Mouse (Mus musculus) kidney, adult 2 months (tissue): ENCODE data around the gene Tmem252. TPM values are rescaled to one million over a fixed set of nuclear protein-coding genes. Genes with fewer than 3 reads are reported as not detected.
A peak's percentile ranks its signal among the peaks of the same experiment; 100 is the strongest.

Experiments used
- DNase-seq: peaks from one replicate; pipeline ENCODE4 v3.0.0; 2021
- H3K27ac ChIP-seq: fragments of 200-500 bp; 2 replicates; pipeline ENCODE4 v1.5.1; 2012; ENCODE audit warnings: low read depth, low read length, control low read depth, inconsistent platforms; ENCODE audit not compliant: insufficient read depth
- H3K27me3 ChIP-seq: fragments of 200-500 bp; replicated peaks from 2 replicates; pipeline ENCODE4 v1.6.1; 2012; ENCODE audit warnings: mild to moderate bottlenecking, moderate library complexity, low read length, inconsistent platforms; ENCODE audit not compliant: control insufficient read depth, insufficient read depth
- H3K36me3 ChIP-seq: fragments of 200-500 bp; 2 replicates; pipeline ENCODE4 v1.6.1; 2012; ENCODE audit warnings: mild to moderate bottlenecking, moderate library complexity, low read length, inconsistent platforms; ENCODE audit not compliant: control insufficient read depth, insufficient read depth
- H3K4me1 ChIP-seq: fragments of 200-500 bp; 2 replicates; pipeline ENCODE4 v1.6.1; 2011; ENCODE audit warnings: low read length; ENCODE audit not compliant: control insufficient read depth, insufficient read depth
- H3K4me3 ChIP-seq: fragments of 200-500 bp; 2 replicates; pipeline ENCODE4 v1.5.1; 2011; ENCODE audit warnings: mild to moderate bottlenecking, low read depth, low read length, control low read depth; ENCODE audit not compliant: insufficient read depth
- CTCF ChIP-seq: fragments of 200-500 bp; conservative IDR thresholded peaks from 2 replicates; pipeline ENCODE4 v1.5.1; 2011; ENCODE audit warnings: low read depth, mild to moderate bottlenecking, control low read depth, low read length, moderate library complexity, mixed read lengths; ENCODE audit not compliant: insufficient read depth, insufficient read length
- POLR2A ChIP-seq: fragments of 200-500 bp; IDR thresholded peaks from one replicate; pipeline ENCODE4 v1.6.1; 2011; ENCODE audit warnings: low read depth, low read length, control low read depth
- WGBS: fragments of 180-500 bp; shearing (Covaris S2); methylation state at CpG from one replicate; pipeline ENCODE4 v1.1.7; 2018; 5-methylcytosine and 5-hydroxymethylcytosine counted together
- polyA plus RNA-seq: library from polyadenylated mRNA; depleted of rRNA; stranded (reverse); fragments of >200 nt; gene quantifications from 2 replicates; pipeline ENCODE4 v1.2.3, GENCODE M21; 2012

Tmem252 gene
- polyA plus RNA-seq, 1 experiment, result 17.4 TPM

DNA sequence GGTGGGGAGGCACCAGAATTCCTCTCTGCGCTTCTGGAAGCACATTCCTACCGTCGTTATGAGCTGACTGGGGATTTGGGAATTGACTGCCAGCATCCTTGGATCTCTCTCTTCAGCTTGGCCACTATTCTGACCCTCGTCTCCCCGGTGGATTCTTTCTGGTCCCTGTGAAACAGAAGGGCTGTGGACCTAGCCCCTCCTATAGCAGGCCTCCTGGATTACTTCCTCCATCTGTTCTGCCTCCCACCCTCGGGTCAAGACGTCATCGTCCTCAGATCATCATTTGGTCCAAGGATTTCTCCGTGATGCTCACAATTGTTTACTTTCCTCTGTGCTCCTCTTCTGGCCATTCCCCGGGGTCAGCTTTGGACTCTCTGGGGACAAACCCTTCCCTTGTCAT lies 28.8 kb upstream of the Tmem252 start:
- no peaks in the 10 kb centered on the region for H3K36me3 ChIP-seq
- no peak overlapping the region for H3K27ac ChIP-seq
- TF ChIP-seq POLR2A, result no peak
- TF ChIP-seq CTCF, result no peak
- H3K27me3 ChIP-seq, result no peaks in the 10 kb centered on the region
- 61% methylated on average over 10 of the region's 10 CpGs for WGBS
- no peak for DNase-seq
- H3K4me3 ChIP-seq, result no peak overlapping the region
- no peaks in the 10 kb centered on the region for H3K4me1 ChIP-seq

DNA sequence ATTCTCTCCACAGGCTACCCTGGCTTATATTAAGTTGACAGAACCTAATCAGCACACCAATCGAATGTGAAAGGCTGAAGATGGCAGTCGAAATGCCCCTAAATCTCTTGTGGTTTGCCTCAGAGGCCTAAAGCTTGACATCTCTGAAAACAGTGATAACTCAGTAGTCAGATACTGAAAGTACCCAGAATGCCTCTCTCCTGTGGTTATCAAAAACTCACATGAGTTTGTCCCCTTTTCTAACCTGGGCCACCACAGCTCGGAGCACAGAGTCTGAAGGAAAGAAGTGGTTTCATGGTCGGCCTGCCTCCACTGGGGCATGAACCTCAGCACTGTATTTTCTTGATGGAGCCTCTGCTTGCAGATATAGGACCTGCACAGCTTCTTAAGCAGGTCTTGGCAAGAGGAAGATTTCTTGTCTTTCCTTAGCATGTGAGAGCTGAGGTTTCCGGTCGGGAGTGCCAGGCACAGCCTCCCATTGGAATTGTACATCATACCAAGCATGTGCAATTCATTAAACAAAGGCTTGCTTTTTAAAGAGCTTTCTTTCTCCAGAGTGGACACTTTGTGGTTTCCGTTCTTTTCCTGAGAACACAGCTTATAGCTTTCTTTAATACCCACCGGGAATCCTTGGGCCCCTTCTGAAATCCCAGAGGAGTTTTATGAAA lies 27.5 kb upstream of the Tmem252 start:
- TF ChIP-seq POLR2A, result no peak
- no peak for TF ChIP-seq CTCF
- Histone ChIP-seq H3K36me3 (no peaks in the 10 kb centered on the region), H3K27me3 (no peaks in the 10 kb centered on the region), H3K4me1 (no peaks in the 10 kb centered on the region), H3K27ac (no peak overlapping the region), H3K4me3 (no peak overlapping the region)
- 84% methylated on average over 8 of the region's 8 CpGs for WGBS
- no peak for DNase-seq

DNA sequence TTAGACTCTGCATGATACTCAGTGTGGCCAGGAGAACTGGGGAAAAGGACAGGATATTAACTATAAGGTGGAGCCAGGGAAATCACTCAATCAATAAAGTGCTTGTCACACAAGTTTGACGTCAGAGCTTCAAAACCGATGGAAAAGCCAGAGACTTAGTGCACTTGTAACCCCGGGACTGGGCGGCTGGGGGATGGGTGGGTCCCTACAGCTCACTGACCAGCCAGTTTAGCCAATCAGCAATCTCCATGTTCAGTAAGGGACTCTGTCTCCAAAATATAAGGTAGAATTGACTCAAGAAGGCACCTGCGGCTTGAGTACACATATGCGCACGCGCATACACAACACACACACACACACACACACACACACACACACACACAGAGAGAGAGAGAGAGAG lies 25.8 kb upstream of the Tmem252 start:
- no peak for DNase-seq
- H3K4me1 ChIP-seq, result peaks cover 3% of the 10 kb centered on the region; the same call in 1 of the 2 replicates
- H3K36me3 ChIP-seq, result no peaks in the 10 kb centered on the region
- WGBS, result 77% methylated on average over 8 of the region's 8 CpGs
- H3K4me3 ChIP-seq, result no peak overlapping the region
- no peak for TF ChIP-seq POLR2A
- TF ChIP-seq CTCF, result no peak
- H3K27ac ChIP-seq, result no peak overlapping the region
- no peaks in the 10 kb centered on the region for H3K27me3 ChIP-seq

DNA sequence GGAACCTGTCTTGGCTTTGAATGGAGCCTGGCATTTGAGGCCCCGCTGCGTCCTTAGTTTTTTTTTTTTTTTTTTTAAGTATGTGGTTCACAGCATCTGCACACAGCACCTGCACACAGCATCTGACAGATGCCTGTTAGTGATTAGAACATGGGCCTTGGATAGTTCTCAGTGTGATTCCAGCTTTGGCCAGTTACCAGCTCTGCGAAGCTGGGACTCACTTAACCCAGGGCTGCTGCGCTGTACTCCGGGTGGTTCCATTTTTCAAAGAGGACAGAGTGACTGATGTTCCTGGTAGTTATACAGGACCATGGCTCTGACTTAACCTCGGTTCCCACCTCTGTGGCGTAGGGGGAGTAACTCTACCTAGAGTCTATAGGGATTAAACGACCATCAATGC lies 23.4 kb upstream of the Tmem252 start:
- no peak for DNase-seq
- no peak for TF ChIP-seq CTCF
- no peak for TF ChIP-seq POLR2A
- Histone ChIP-seq H3K36me3 (no peaks in the 10 kb centered on the region), H3K27me3 (no peaks in the 10 kb centered on the region), H3K4me3 (no peak overlapping the region), H3K4me1 (peaks cover 3% of the 10 kb centered on the region; the same call in 1 of the 2 replicates), H3K27ac (no peak overlapping the region)
- 79% methylated on average over 8 of the region's 8 CpGs for WGBS

DNA sequence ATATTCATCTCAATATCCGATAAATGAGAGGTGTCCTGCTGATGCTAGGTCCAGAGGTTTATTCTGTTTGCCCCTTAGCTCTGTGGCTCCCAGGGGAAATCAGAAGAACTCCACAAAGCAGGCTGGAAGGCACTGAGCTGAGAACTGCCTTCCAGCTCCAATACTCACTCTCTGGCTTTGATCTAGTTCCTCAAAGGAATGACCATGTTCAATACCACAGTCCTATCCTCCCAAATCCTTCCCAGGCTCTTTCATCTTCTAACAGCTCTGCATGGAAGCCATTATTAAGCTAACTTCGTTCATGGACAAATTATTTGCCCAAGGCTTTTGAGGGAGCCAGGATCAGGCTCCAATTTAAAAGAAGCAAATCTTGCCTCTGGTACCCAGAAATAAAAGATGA lies 22.2 kb upstream of the Tmem252 start:
- Histone ChIP-seq H3K27ac (no peak overlapping the region), H3K4me3 (no peak overlapping the region), H3K36me3 (no peaks in the 10 kb centered on the region), H3K4me1 (peaks cover 3% of the 10 kb centered on the region; the same call in 1 of the 2 replicates), H3K27me3 (no peaks in the 10 kb centered on the region)
- 80% methylated on average over 2 of the region's 2 CpGs for WGBS
- DNase-seq, result no peak
- TF ChIP-seq POLR2A, result no peak
- no peak for TF ChIP-seq CTCF

DNA sequence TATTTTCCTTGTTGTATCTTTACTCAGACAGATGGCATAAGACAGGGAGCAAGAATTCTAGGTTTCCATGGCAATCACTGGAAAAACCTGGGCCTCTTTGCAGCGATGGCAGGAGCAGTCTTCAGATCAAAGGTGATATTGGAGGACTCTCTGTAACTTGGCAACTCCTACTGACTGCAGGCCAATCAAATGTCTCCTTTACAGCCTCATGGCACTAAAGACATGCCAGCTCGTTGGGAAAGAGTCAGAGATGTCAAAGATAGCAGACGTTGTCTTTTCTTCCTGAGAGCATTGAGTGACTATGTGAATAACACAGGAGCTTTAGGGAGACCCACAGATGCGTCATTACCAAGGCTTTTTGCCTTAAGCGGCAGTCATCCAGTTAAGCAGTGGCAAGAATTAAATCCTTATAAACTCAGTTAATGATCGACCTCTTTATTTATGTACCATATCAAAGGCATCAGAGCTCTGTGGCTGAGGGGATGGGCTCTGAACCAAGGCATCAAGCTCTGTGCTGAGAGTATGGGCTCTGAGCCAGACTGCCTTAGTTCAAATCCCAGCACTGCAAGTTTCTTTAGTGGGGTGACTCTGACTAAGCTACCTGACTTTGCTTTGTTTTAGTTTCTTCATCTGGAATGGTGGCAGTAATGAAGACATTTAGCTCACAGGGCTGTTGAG lies 21.3 kb upstream of the Tmem252 start:
- 33% methylated on average over 6 of the region's 6 CpGs for whole genome bisulfite sequencing
- no peak overlapping the region for H3K4me3 ChIP-seq
- peaks cover 3% of the 10 kb centered on the region; the same call in 1 of the 2 replicates for H3K4me1 ChIP-seq
- TF ChIP-seq CTCF (no peak), POLR2A (no peak)
- peak; percentile 44 for DNase-seq
- no peaks in the 10 kb centered on the region for H3K27me3 ChIP-seq
- H3K27ac ChIP-seq, result no peak overlapping the region
- H3K36me3 ChIP-seq, result no peaks in the 10 kb centered on the region

DNA sequence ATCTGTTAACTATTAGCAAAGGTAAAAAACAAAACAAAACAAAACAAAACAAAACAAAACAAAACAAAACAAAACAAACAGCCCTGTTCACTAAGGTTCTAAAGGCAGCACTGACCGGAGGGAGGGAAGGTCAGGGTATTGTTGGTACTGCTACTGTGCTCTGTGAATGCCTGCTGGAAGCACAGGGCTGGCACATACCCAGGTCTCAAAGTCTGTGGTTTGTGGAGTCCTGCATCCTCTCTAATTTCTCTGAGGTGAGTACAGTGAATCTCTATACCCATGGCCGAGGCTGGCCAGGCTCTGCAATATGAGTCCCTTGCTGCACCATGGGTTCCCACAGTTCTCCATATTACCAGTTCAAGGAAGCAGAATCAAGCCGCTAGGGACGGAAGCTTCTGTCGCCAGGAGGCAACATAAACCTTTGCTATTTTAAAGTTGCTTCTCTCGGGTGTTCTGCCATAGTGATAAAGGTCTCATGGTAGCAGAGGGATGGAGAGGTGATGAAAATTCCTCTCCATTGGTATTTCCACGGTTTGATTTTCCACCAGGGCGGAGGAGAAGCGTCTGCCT lies 20.5 kb upstream of the Tmem252 start:
- no peak for TF ChIP-seq CTCF
- TF ChIP-seq POLR2A, result no peak
- 53% methylated on average over 9 of the region's 9 CpGs for WGBS
- Histone ChIP-seq H3K36me3 (no peaks in the 10 kb centered on the region), H3K4me1 (peaks cover 3% of the 10 kb centered on the region; the same call in 1 of the 2 replicates), H3K27me3 (no peaks in the 10 kb centered on the region), H3K4me3 (no peak overlapping the region), H3K27ac (no peak overlapping the region)
- DNase-seq, result peak; percentile 84
